Mouse (Mus musculus): ENCODE data around the gene Arcn1.
A peak's percentile ranks its signal among the peaks of the same experiment; 100 is the strongest.

Arcn1 gene

GRCm38 (mm10) chr9:44718937-44719631 lies 48.6 kb downstream of the Arcn1 start:
- no peak for DNase-seq

- peak; percentile 45 for DNase-seq
Observed at GRCm38 (mm10) chr9:44717822-44718242, 49.8 kb downstream of the Arcn1 start.

GRCm38 (mm10) chr9:44716997-44717821 lies 50.4 kb downstream of the Arcn1 start:
- no peak for DNase-seq

- no peak for DNase-seq
Observed at GRCm38 (mm10) chr9:44715705-44716362, 51.8 kb downstream of the Arcn1 start.

- DNase-seq, result no peak
Observed at GRCm38 (mm10) chr9:44715109-44715508, 52.5 kb downstream of the Arcn1 start.

- DNase-seq, result no peak
Observed at GRCm38 (mm10) chr9:44713574-44713973, 54.1 kb downstream of the Arcn1 start.

GRCm38 (mm10) chr9:44713080-44713479 lies 54.6 kb downstream of the Arcn1 start:
- DNase-seq, result no peak

- DNase-seq, result no peak
Observed at GRCm38 (mm10) chr9:44711602-44712001, 56.0 kb downstream of the Arcn1 start.

- no peak for DNase-seq
Observed at GRCm38 (mm10) chr9:44710213-44710612, 57.4 kb downstream of the Arcn1 start.

GRCm38 (mm10) chr9:44709600-44709999 lies 58.0 kb downstream of the Arcn1 start:
- DNase-seq, result peak; percentile 47

GRCm38 (mm10) chr9:44708925-44709324 lies 58.7 kb downstream of the Arcn1 start:
- no peak for DNase-seq

GRCm38 (mm10) chr9:44708429-44708765 lies 59.2 kb downstream of the Arcn1 start:
- peak; percentile 53 for DNase-seq

GRCm38 (mm10) chr9:44707749-44708428 lies 59.8 kb downstream of the Arcn1 start:
- DNase-seq, result no peak

GRCm38 (mm10) chr9:44699730-44700129 lies 67.9 kb downstream of the Arcn1 start:
- no peak for DNase-seq

- DNase-seq, result no peak
Observed at GRCm38 (mm10) chr9:44699196-44699595, 68.4 kb downstream of the Arcn1 start.

- DNase-seq, result no peak
Observed at GRCm38 (mm10) chr9:44697866-44698265, 69.8 kb downstream of the Arcn1 start.

- no peak for DNase-seq
Observed at GRCm38 (mm10) chr9:44693071-44693470, 74.6 kb downstream of the Arcn1 start.

- peak; percentile 43 for DNase-seq
Observed at GRCm38 (mm10) chr9:44691671-44692520, 75.7 kb downstream of the Arcn1 start.

Measured in right cerebral cortex, postnatal 4 days (tissue).